Mouse (Mus musculus): ENCODE results near the gene Tex22.
A peak's percentile ranks its signal among the peaks of the same experiment; 100 is the strongest.

Tex22 gene

GRCm38 (mm10) chr12:113074329-113075062 is at the start of gene Tex22:
Tex22 (plus strand) TSS chr12:113074502.
- DNase-seq, result peak; percentile 91

- no peak for DNase-seq
Measured at GRCm38 (mm10) chr12:113026557-113026956, 47.7 kb upstream of the Tex22 start.

- no peak for DNase-seq
Measured at GRCm38 (mm10) chr12:113027495-113027894, 46.8 kb upstream of the Tex22 start.

GRCm38 (mm10) chr12:113028067-113028466 is 46.2 kb upstream of the Tex22 start:
- DNase-seq, result no peak

GRCm38 (mm10) chr12:113028898-113029297 is 45.4 kb upstream of the Tex22 start:
- DNase-seq, result no peak

- DNase-seq, result no peak
Measured at GRCm38 (mm10) chr12:113030046-113030445, 44.3 kb upstream of the Tex22 start.

- DNase-seq, result no peak
Measured at GRCm38 (mm10) chr12:113030993-113031392, 43.3 kb upstream of the Tex22 start.

- no peak for DNase-seq
Measured at GRCm38 (mm10) chr12:113031441-113031840, 42.9 kb upstream of the Tex22 start.

- DNase-seq, result peak; percentile 47
Measured at GRCm38 (mm10) chr12:113032296-113033250, 41.7 kb upstream of the Tex22 start.

GRCm38 (mm10) chr12:113035093-113035492 is 39.2 kb upstream of the Tex22 start:
- no peak for DNase-seq

- no peak for DNase-seq
Measured at GRCm38 (mm10) chr12:113036996-113037395, 37.3 kb upstream of the Tex22 start.

GRCm38 (mm10) chr12:113038414-113038813 is 35.9 kb upstream of the Tex22 start:
- no peak for DNase-seq

- DNase-seq, result peak; percentile 55
Measured at GRCm38 (mm10) chr12:113041481-113042439, 32.5 kb upstream of the Tex22 start.

- DNase-seq, result no peak
Measured at GRCm38 (mm10) chr12:113042543-113042942, 31.8 kb upstream of the Tex22 start.

- DNase-seq, result peak; percentile 77
Measured at GRCm38 (mm10) chr12:113044916-113045677, 29.2 kb upstream of the Tex22 start.

- no peak for DNase-seq
Measured at GRCm38 (mm10) chr12:113046861-113047260, 27.4 kb upstream of the Tex22 start.

GRCm38 (mm10) chr12:113048103-113048502 is 26.2 kb upstream of the Tex22 start:
- no peak for DNase-seq

GRCm38 (mm10) chr12:113049836-113050235 is 24.5 kb upstream of the Tex22 start:
- DNase-seq, result no peak

GRCm38 (mm10) chr12:113050671-113051070 is 23.6 kb upstream of the Tex22 start:
- no peak for DNase-seq

- no peak for DNase-seq
Measured at GRCm38 (mm10) chr12:113051628-113052403, 22.5 kb upstream of the Tex22 start.

GRCm38 (mm10) chr12:113056089-113056488 is 18.2 kb upstream of the Tex22 start:
- DNase-seq, result no peak
